ENCODE assay signal across 9 mouse cellular contexts in the genomic region with DNA sequence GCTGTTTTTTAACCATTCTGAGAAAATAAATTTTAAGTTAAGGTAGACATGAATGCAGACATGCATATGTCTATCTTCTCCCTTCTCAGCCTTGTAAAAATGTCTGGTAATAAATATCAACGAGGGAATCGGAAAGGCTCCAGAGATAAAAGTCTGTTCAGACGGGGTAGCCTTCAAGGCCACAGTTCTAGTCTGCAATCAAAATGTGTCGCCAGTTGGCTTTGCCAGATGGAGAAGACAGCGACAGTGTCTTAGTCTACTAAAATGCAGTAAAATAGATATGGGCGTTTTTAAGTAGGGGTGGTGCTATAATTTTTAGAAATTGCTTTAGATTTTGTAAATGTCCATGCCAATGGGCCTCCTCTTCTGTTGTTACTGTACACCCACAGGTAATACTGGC. TPM values are rescaled to one million over a fixed set of nuclear protein-coding genes. Genes with fewer than 3 reads are reported as not detected.
A peak's percentile ranks its signal among the peaks of the same experiment; 100 is the strongest.
DNase-seq lines count a peak whose midpoint lies in the region; ATAC-seq lines count a peak whose summit lies in the region.
"Had no signal": no experiment of that assay in that cellular context is flagged by ENCODE, and none has a peak within 500 bp of the region (broad histone marks: within the 10 kb centered on the region; RNA-seq: fewer than 3 reads in every experiment).

No protein-coding gene starts in this region.

- peak overlapping the region; percentile 98 for H3K4me3 ChIP-seq in kidney, embryonic 14.5 days (ENCODE audit: low read length)
- 0 out of 2 replicates have a peak overlapping the region, but pooled peaks have one; percentile 21 for H3K4me3 ChIP-seq in brown adipose tissue, adult 24 weeks (ENCODE audit: insufficient read depth, low read depth, low read length)
- H3K4me3 ChIP-seq in hindbrain, embryonic 13.5 days = peak overlapping the region; percentile 82
- peak overlapping the region; percentile 87 for H3K4me3 ChIP-seq in midbrain, embryonic 13.5 days (replicated peaks)

- 29% methylated on average over 6 of the region's 6 CpGs for WGBS in kidney, embryonic 14.5 days
- WGBS in hindbrain, embryonic 13.5 days = 59% methylated on average over 6 of the region's 6 CpGs
- 67% methylated on average over 6 of the region's 6 CpGs for WGBS in midbrain, embryonic 13.5 days

- H3K4me2 ChIP-seq in kidney, embryonic 14.5 days (replicated peaks; ENCODE audit: low read depth, low read length) = peak overlapping the region; percentile 80
- H3K4me2 ChIP-seq in hindbrain, embryonic 13.5 days = peak overlapping the region; percentile 88
- H3K4me2 ChIP-seq in midbrain, embryonic 13.5 days (replicated peaks) = peak overlapping the region; percentile 72

- H3K36me3 ChIP-seq in kidney, embryonic 14.5 days (ENCODE audit: control insufficient read depth, insufficient read depth, low read length) = peaks cover 14% of the 10 kb centered on the region
- H3K36me3 ChIP-seq in hindbrain, embryonic 13.5 days = peaks cover 17% of the 10 kb centered on the region
- H3K36me3 ChIP-seq in midbrain, embryonic 13.5 days = peaks cover 24% of the 10 kb centered on the region

- ATAC-seq in kidney, embryonic 14.5 days (ENCODE audit: low FRiP score, low TSS enrichment) = no peak
- ATAC-seq in hindbrain, embryonic 13.5 days (ENCODE audit: low FRiP score) = no peak
- no peak for ATAC-seq in midbrain, embryonic 13.5 days

- H3K27ac ChIP-seq in kidney, embryonic 14.5 days (ENCODE audit: low read depth, low read length) = no peak overlapping the region
- H3K27ac ChIP-seq in brown adipose tissue, adult 24 weeks (replicated peaks; ENCODE audit: low read depth, low read length) = no peak overlapping the region
- H3K27ac ChIP-seq in hindbrain, embryonic 13.5 days = no peak overlapping the region
- no peak overlapping the region for H3K27ac ChIP-seq in midbrain, embryonic 13.5 days

- DNase-seq in kidney, adult 8-10 months = no peak
- no peak for DNase-seq in Muller cell, postnatal 12 days (ENCODE audit: inconsistent ontology term)
- no peak for DNase-seq in gastrocnemius, postnatal 25 days
- no peak for DNase-seq in left cerebral cortex, adult 18-20 months (ENCODE audit: low spot score in 2 of 2)
- DNase-seq: gastrocnemius, postnatal 36 days had no signal

- H3K27me3 ChIP-seq in kidney, embryonic 14.5 days (ENCODE audit: control insufficient read depth, insufficient read depth, low read length) = no peaks in the 10 kb centered on the region
- no peaks in the 10 kb centered on the region for H3K27me3 ChIP-seq in hindbrain, embryonic 13.5 days
- H3K27me3 ChIP-seq in midbrain, embryonic 13.5 days = no peaks in the 10 kb centered on the region

- peak overlapping the region; percentile 8; the same call in 1 of the 2 replicates for H3K9ac ChIP-seq in kidney, embryonic 14.5 days (ENCODE audit: low read depth, low read length)
- peak overlapping the region; percentile 30 for H3K9ac ChIP-seq in hindbrain, embryonic 13.5 days
- peak overlapping the region; percentile 53 for H3K9ac ChIP-seq in midbrain, embryonic 13.5 days (replicated peaks)

- H3K4me1 ChIP-seq in kidney, embryonic 14.5 days (ENCODE audit: control insufficient read depth, insufficient read depth, low read length) = peaks cover 22% of the 10 kb centered on the region
- H3K4me1 ChIP-seq in brown adipose tissue, adult 24 weeks (ENCODE audit: control insufficient read depth, insufficient read depth, insufficient read length, low read length) = peaks cover 13% of the 10 kb centered on the region
- peaks cover 53% of the 10 kb centered on the region for H3K4me1 ChIP-seq in hindbrain, embryonic 13.5 days (replicated peaks)
- H3K4me1 ChIP-seq in midbrain, embryonic 13.5 days (replicated peaks) = peaks cover 50% of the 10 kb centered on the region

- no peaks in the 10 kb centered on the region for H3K9me3 ChIP-seq in kidney, embryonic 14.5 days (ENCODE audit: control insufficient read depth, low read length)
- H3K9me3 ChIP-seq in hindbrain, embryonic 13.5 days = no peaks in the 10 kb centered on the region
- H3K9me3 ChIP-seq in midbrain, embryonic 13.5 days = no peaks in the 10 kb centered on the region

RNA-seq across cellular contexts. Expression of gene Proser1, which starts 1.9 kb away (rescaled TPM):
- polyA plus RNA-seq in kidney, embryonic 14.5 days (2014; fragmentation: Nextera tagmentation; extraction: Ambion mirVana) = 22.7 and 24.7 TPM in 2 replicates
- polyA plus RNA-seq in brown adipose tissue, adult 24 weeks (2012; ENCODE audit: insufficient read depth, insufficient read length, missing spikeins) = 4.5 and 7.4 TPM in 2 replicates
- 24.8 and 27.5 TPM in 2 replicates for polyA plus RNA-seq in hindbrain, embryonic 13.5 days (2015; fragmentation: Nextera tagmentation; extraction: Ambion mirVana)
- 28.7 and 33.2 TPM in 2 replicates for polyA plus RNA-seq in midbrain, embryonic 13.5 days (2015; fragmentation: Nextera tagmentation; extraction: Ambion mirVana)
- 1 to 10 TPM; 6.0 to 6.8 TPM for total RNA-seq in gastrocnemius, postnatal 25 days (2021)
- total RNA-seq in left cerebral cortex, adult 18-20 months (2021) = 10 to 100 TPM; 19.3 to 19.4 TPM

RNA-seq across cellular contexts. Expression of gene Nhlrc3, which starts 2.2 kb away (rescaled TPM):
- 6.5 and 10.1 TPM in 2 replicates for polyA plus RNA-seq in kidney, embryonic 14.5 days (2014; fragmentation: Nextera tagmentation; extraction: Ambion mirVana)
- 6.9 and 7.0 TPM in 2 replicates for polyA plus RNA-seq in brown adipose tissue, adult 24 weeks (2012; ENCODE audit: insufficient read depth, insufficient read length, missing spikeins)
- 9.4 and 10.2 TPM in 2 replicates for polyA plus RNA-seq in hindbrain, embryonic 13.5 days (2015; fragmentation: Nextera tagmentation; extraction: Ambion mirVana)
- 9.7 and 11.8 TPM in 2 replicates for polyA plus RNA-seq in midbrain, embryonic 13.5 days (2015; fragmentation: Nextera tagmentation; extraction: Ambion mirVana)
- 1 to 10 TPM; 2.7 to 3.2 TPM for total RNA-seq in gastrocnemius, postnatal 25 days (2021)
- total RNA-seq in left cerebral cortex, adult 18-20 months (2021) = 1 to 10 TPM; 8.8 to 9.9 TPM

RNA-seq across cellular contexts. Expression of gene Stoml3, which starts 23.1 kb away (rescaled TPM):
- 0.31 TPM in 1 of 2 replicates, not detected in the other for polyA plus RNA-seq in kidney, embryonic 14.5 days (2014; fragmentation: Nextera tagmentation; extraction: Ambion mirVana)
- not detected in 2 replicates for polyA plus RNA-seq in brown adipose tissue, adult 24 weeks (2012; ENCODE audit: insufficient read depth, insufficient read length, missing spikeins)
- not detected in 2 replicates for polyA plus RNA-seq in hindbrain, embryonic 13.5 days (2015; fragmentation: Nextera tagmentation; extraction: Ambion mirVana)
- polyA plus RNA-seq in midbrain, embryonic 13.5 days (2015; fragmentation: Nextera tagmentation; extraction: Ambion mirVana) = not detected in 2 replicates
- total RNA-seq in gastrocnemius, postnatal 25 days (2021) = not detected
- not detected for total RNA-seq in left cerebral cortex, adult 18-20 months (2021)
- total RNA-seq: gastrocnemius, postnatal 36 days had no signal

Comparison
In these comparisons a context has a peak if more than half of its experiments do, and no peak if none do; other contexts are left out.
1. H3K4me3 ChIP-seq: peak in every context shown above with its lines; median percentile 98 in kidney, embryonic 14.5 days; 87 in midbrain, embryonic 13.5 days; 82 in hindbrain, embryonic 13.5 days; 21 in brown adipose tissue, adult 24 weeks.